Mouse (Mus musculus) adrenal gland, postnatal 4 days (tissue): ENCODE measurements around the gene Vcpkmt. TPM values are rescaled to one million over a fixed set of nuclear protein-coding genes. Genes with fewer than 3 reads are reported as not detected.
"Not testable (repeated sequence)": the region's sequence is repeated elsewhere in the genome, so short reads cannot be mapped to it uniquely, and the experiment has no call there.

Experiments used
- DNase-seq, 2 experiments: peaks; one replicate each; pipeline ENCODE4 v3.0.0; 2021 to 2022; ENCODE audit warnings: low spot score in 2 of 2, mixed read lengths in 2 of 2
- long read RNA-seq, 2 experiments: library from polyadenylated mRNA; stranded (forward); transcript quantifications; one replicate each; pipeline ENCODE4 v2.0.0; 2021
- total RNA-seq, 2 experiments: library from RNA; stranded (reverse); gene quantifications; 2 replicates each; pipeline ENCODE4 v1.2.3; 2021

The Vcpkmt gene
- 10 to 100 TPM; 12.4 to 14.2 TPM for total RNA-seq
- long read RNA-seq, experiment 1, partial matches to known transcripts: 2 of 7 reads
- long read RNA-seq, experiment 1, other reads (novel, unspliced or antisense): 4 of 7 reads
- long read RNA-seq, experiment 2, partial matches to known transcripts: 1 of 7 reads
- long read RNA-seq, experiment 2, other reads (novel, unspliced or antisense): 4 of 7 reads

GRCm38 (mm10) chr12:69582613-69583269, at the start of gene Vcpkmt:
Vcpkmt (minus strand) TSS chr12:69583028.
- peak; percentile 57 to 73 for DNase-seq

DNA sequence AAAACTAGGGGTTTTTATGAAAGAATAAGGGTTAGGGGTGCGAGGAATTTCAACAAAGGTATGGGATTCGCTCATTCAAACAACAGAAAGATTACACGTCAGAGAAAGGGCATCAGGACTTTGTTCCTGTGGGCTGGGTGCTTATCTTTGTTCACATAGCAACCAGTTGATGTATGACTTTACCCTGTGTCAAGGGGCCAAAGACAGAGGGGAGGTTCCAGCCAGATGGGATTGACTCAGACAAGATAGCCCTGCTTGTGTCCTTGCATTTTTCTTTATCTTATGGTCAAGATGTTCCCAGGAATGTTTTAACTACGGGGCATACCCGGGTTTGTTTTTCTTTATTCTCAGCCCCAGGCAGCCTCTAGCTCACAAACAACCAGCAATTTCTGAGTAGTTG, 35.8 kb upstream of the Vcpkmt start:
- not testable (repeated sequence) for DNase-seq

DNA sequence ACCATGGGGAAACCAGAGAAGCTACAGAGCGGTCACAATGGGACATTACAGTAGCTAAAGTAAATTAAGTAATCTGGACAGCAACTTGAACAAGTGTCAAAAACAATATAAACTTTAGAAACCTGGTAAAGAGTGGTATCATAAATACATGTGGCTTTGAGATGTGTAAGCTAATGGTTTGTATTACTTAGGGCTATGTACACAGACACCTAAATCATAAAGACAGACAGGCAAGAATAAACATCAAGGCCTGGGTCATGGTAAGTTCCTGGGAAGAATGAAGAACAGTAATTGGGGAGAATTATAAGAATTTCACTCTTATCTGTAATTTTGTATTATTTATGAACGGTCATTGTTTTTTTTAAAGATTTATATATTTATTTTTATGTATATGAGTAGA, 21.5 kb upstream of the Vcpkmt start:
- DNase-seq: no peak

DNA sequence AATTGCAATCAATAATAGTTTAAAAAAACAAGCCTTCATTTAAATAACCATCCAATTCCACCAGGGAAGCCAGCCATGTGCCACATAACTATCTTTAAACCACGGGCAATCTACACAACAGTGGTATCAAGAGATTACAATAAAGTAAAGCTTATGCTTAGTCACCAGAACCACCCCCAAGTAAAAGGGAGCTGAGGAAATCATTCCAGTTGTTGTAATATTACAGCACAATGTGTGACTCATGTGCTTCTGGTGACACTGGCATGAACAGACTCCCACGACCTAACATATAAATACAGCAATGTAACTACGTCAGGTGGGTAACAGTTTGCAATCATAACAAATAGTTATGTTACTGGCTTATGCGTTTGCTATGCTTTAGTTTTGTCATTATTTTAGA, 14.6 kb upstream of the Vcpkmt start:
- DNase-seq: no peak

GRCm38 (mm10) chr12:69593130-69593529, 10.3 kb upstream of the Vcpkmt start:
- no peak for DNase-seq

- no peak for DNase-seq
These were observed 422 bp upstream of the Vcpkmt start for GRCm38 (mm10) chr12:69583270-69583629.

DNA sequence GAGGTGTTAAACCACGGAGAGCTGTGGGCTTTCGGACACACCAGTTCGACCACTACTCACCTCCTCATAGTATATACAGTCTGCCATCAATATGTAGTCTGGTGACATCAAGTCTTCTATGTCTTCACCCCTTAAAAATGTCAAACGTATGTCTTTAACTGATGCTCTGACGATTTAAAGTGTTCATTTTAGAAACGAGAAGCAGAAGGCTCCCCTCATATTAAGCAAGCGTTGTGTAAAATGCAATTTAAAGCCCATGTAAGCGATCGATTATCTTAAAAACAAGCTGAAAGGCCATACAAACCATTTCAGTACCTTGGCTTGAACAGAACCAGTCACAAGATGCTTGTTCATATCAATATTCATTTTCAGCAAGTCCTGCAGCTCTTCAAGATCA, 614 bp downstream of the Vcpkmt start:
- DNase-seq: no peak

GRCm38 (mm10) chr12:69579623-69580022, 3.2 kb downstream of the Vcpkmt start:
- no peak for DNase-seq

DNA sequence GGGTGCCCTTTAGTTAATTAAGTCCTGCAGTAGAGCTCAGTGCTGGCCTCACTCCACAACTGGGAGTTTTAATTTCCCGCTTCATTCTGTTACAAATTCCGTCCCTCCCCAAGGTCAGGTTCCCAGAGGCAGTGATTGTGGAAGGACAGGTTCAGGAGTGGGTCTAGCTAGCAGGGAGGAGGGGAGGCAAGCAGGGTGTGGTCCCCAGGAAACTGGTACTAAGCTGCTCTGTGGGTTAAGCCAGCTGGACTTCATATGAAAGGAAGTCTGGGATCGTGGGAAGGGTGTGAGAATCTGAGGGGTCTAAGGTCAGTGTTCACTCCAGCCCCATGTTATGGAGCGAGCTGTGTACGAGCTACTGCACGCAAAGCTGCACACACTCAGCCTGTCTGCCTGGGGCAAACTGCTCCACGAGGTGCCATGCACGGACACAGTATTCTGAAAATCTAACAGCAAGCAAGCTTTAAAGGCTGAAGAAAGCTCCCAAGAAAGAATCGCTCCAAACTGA, 6.7 kb downstream of the Vcpkmt start:
- DNase-seq: no peak

GRCm38 (mm10) chr12:69573916-69574881, 8.6 kb downstream of the Vcpkmt start:
- peak; percentile 49 to 53 for DNase-seq

DNA sequence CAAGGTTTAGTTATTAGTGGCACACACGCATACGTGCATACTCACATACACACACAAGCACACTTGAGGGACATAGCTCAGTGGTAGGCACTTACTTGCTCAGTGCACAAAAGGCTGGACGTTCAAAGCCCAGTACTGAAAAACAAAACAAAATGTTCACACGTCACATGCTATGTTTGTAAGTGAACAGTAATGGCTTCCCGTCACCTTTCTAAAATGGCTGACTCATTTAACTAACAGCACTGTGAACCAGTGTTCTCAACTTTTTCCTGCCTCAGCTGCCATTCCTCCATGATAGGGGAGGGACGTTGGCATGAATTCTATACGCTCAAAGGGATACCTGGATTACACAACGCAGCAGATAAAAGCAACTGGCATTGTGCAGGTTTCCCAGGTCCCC, 9.6 kb downstream of the Vcpkmt start:
- DNase-seq: no peak

- no peak for DNase-seq
These were observed 12.9 kb downstream of the Vcpkmt start for GRCm38 (mm10) chr12:69569926-69570325.

DNA sequence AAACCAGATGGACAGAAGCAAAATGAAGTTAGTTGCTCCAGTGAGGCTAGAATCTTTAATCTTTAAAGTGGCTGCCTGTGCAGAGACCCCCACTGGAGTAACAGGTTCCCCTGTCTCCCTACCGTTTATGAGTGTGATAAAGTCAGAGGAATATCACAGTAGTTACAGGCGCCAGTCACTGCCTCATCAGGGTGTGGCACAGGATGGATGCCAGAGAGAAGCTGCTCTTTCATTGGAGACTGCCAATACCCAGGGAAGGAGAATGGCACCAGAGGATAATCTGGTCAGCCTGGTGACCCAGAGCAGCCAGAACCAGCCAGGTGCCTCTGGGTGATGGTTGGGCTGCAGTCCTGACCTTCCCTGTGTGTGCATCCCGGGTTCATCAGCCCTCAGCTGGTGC, 14.6 kb downstream of the Vcpkmt start:
- DNase-seq: no peak

DNA sequence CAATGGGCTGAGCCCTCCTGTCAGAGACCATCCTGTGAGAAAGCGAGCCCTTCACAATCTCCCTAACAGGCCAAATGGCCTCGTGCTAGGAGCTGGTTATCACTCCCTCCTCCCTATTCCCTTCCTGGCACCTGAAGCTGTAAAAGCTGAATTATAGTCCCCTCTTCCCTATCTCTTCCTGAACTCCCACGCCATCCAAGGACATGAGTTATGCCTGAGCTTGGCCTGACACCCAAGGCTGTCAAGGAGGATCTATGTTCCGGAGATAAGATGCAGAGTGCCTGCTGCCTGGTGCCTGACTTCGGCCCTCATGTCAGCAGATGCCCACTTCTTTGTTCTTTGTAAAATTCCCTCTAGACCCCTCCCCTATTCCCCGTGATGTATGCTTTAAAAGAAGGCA, 21.8 kb downstream of the Vcpkmt start:
- not testable (repeated sequence) for DNase-seq

DNA sequence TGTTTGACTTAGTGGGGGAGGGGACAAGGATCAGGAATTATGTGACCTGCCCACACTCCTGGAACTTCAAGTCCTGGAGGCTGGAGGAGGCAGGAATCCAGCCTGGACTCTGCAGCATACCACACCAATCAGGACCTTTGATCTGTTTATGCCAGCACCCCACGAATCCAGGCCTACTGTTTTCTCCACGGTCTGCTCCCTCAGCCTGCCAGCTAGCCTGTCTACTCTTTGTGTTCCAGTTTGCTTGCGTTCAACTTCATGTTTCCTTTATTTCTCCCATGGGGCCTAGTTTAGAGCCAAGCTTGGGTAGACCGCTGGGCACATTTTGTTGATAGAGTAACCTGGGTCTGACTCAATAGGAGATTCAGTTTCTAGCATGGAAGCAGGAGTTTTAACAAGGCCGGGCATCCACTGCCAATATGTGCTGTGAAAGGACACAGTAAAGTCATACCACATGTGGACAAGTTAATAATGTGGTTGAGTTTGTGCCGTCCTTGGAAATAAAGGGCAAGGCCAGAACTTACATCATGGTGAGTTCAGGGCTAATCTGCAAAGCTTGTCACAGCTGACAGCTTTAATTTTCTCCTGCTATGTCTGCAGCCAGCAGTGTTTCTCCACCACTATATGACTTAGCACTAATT, 26.5 kb downstream of the Vcpkmt start:
- DNase-seq: no peak

DNA sequence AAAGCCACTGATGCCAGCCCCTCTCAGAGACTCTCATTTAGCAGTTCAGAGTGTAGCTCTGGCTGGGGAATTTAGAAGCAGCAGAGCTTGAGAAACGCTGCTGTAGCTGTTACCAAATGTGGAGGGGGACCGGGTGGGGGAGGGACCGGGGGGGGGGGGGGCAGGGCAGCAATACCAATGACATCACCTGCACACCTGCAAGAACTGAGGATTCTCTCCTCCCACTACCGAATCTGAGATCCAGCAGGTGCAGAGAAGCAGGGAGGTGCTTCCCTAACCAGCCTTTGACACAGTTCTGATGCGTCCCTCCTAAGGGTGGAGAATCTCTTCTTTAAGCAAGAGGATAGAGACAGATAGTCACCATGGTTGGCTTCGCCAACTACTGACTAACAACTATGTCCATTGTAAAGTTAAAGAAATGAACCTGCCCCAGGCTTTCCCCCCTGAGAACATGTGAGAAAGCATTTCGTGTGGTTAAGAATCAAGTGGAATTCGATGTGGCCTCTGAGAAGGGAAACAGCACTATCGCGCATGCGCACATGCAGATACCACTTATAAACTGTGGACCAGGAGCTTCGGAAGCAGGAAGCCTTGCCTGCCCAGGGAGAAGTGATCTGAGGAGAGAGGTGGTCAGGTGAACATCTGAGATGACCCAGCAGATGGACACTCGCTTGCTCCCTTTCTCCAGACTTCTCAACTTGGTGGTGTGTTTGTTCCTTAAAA, 37.2 kb downstream of the Vcpkmt start:
- no peak for DNase-seq

DNA sequence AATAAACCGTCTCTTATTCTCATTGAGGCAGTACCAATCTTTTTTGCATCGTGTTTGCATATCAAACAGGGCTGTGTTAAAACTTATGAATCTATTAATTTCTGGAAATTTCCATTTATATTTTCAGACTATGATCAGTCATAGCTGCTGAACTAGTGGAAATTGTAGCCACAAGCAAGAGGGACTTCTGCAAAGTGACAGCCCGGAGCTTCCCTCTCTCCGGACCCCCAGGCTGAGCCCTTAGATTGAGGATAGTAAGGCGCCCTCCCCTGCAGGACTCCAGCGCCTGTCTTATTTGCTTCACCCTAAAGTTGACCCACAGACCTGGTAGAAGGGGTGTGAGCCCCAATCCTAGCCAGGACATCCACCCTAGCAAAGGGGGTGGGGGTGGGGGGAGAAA, 37.8 kb downstream of the Vcpkmt start:
- DNase-seq: no peak

- no peak for DNase-seq
These were observed 38.3 kb downstream of the Vcpkmt start for GRCm38 (mm10) chr12:69544562-69544961.

DNA sequence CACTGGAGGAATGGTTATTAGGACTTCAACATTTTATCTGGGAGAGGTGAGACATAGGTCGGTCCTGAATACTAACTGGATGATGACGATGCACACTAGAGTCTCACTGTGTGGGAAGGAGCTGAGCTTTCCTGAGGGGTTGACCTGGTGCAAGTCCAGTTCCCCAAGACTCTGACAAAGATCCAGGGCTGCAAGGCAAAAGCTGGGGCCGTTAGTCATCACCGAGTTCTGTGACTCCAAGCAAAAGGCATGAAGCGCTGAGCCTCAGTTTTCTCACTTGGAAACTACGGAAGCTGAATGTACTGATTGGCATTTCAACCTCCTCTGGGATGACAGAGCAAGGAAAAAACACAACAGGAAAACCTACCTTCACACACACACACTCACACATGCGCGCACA, 40.5 kb downstream of the Vcpkmt start:
- DNase-seq: no peak

DNA sequence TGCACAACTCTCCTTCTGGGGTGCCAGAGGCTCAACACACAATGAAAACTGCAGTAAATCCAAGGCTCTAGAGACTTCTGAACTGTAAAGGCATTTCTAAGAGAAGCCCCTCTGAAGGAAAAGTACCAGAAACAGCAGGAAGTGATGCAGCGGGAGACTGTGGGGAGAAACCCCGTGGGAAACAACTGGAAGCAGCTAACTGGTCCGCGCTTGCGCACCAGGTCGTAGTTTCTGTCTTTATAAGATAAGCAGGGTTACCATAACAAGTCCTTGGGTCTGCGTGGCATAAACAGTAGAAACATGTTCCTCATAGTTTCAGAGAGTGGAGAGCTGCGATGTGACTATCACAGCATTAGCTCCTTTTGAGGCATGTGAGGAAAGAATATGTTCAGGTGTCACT, 41.2 kb downstream of the Vcpkmt start:
- DNase-seq: no peak

GRCm38 (mm10) chr12:69539353-69539752, 43.5 kb downstream of the Vcpkmt start:
- no peak for DNase-seq
